Mouse (Mus musculus) midbrain, embryonic 14.5 days (tissue): ENCODE results near the gene Nudt13. TPM values are rescaled to one million over a fixed set of nuclear protein-coding genes. Genes with fewer than 3 reads are reported as not detected.

Experiments
- ATAC-seq: fragments of 200-750 bp; cut with Nextera tagmentation; 2 replicates; pipeline ENCODE4 v1.8.0; 2017; ENCODE audit warnings: moderate number of reproducible peaks, moderate library complexity; ENCODE audit not compliant: low FRiP score, low TSS enrichment
- DNase-seq: peaks from one replicate; pipeline ENCODE4 v3.0.0-alpha.2; 2015
- H3K27ac ChIP-seq: fragments of 300-500 bp; sonication (generic); replicated peaks from 2 replicates; pipeline ENCODE4 v1.5.1; 2014; ENCODE audit warnings: mild to moderate bottlenecking, low read depth, low read length, moderate library complexity
- H3K27me3 ChIP-seq: fragments of 300-500 bp; sonication (generic); 2 replicates; pipeline ENCODE4 v1.6.1; 2014; ENCODE audit warnings: low read length, control low read depth, mixed read lengths; ENCODE audit not compliant: control insufficient read depth, insufficient read depth
- H3K36me3 ChIP-seq: fragments of 300-500 bp; sonication (generic); 2 replicates; pipeline ENCODE4 v1.6.1; 2014; ENCODE audit warnings: low read length, control low read depth; ENCODE audit not compliant: control insufficient read depth, insufficient read depth
- H3K4me1 ChIP-seq: fragments of 300-500 bp; sonication (generic); 2 replicates; pipeline ENCODE4 v1.6.1; 2014; ENCODE audit warnings: mild to moderate bottlenecking, antibody characterized with exemption, low read length, control low read depth; ENCODE audit not compliant: control insufficient read depth, insufficient read depth
- H3K4me2 ChIP-seq: fragments of 300-500 bp; sonication (generic); 2 replicates; pipeline ENCODE4 v1.6.1; 2014; ENCODE audit warnings: mild to moderate bottlenecking, low read length, moderate library complexity
- H3K4me3 ChIP-seq: fragments of 300-500 bp; sonication (generic); replicated peaks from 2 replicates; pipeline ENCODE4 v1.5.1; 2014; ENCODE audit warnings: low read depth, low read length
- H3K9ac ChIP-seq: fragments of 300-500 bp; sonication (generic); replicated peaks from 2 replicates; pipeline ENCODE4 v1.6.1; 2014; ENCODE audit warnings: mild to moderate bottlenecking, low read length, moderate library complexity
- H3K9me3 ChIP-seq: fragments of 300-500 bp; sonication (generic); 2 replicates; pipeline ENCODE4 v1.6.1; 2016; ENCODE audit warnings: low read length, control low read depth, mixed read lengths; ENCODE audit not compliant: control insufficient read depth
- WGBS: fragments of 180-500 bp; shearing (Covaris S2); extraction: QIAGEN DNeasy Blood & Tissue Kit; methylation state at CpG from one replicate; pipeline ENCODE4 v1.1.7; 2014; 5-methylcytosine and 5-hydroxymethylcytosine counted together
- polyA plus RNA-seq: library from polyadenylated mRNA; unstranded; fragments of >200 nt; fragmentation: Nextera tagmentation; extraction: Ambion mirVana; gene quantifications from 2 replicates; pipeline ENCODE4 v1.2.1, GENCODE M21; 2014

The Nudt13 gene
- polyA plus RNA-seq, 1 experiment from 2014 or later = 10.7 TPM

DNA sequence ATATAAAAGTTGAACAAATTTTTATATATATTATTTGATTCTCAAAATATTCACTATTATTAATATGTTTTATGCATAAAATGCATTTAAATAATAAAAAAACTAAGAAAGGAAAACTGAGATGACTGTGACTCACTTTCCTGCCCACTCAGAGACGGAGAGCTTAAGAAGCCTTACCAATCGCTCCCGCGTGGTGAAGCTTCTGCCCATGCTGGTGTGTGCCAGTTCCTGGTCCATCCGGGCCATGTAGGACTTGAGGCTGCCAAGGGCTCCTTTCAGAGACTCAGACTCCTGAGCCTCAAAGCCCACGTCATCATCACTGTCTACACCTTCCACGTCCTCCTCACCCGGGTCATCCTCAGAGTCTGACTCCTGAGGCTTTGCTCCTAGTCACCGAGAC, 29.7 kb downstream of the Nudt13 start:
- Histone ChIP-seq H3K4me2 (no peak overlapping the region), H3K36me3 (peaks cover 73% of the 10 kb centered on the region)

GRCm38 (mm10) chr14:20328474-20328873, 34.0 kb downstream of the Nudt13 start:
- Histone ChIP-seq H3K4me2 (no peak overlapping the region), H3K4me3 (no peak overlapping the region), H3K9me3 (no peaks in the 10 kb centered on the region), H3K4me1 (no peaks in the 10 kb centered on the region), H3K9ac (no peak overlapping the region), H3K27ac (no peak overlapping the region), H3K36me3 (peaks cover 78% of the 10 kb centered on the region), H3K27me3 (no peaks in the 10 kb centered on the region)
- WGBS = 79% methylated on average over 9 of the region's 9 CpGs
- ATAC-seq = no peak
- DNase-seq = peak; percentile 8

More for the DNA sequence above, 29.7 kb downstream of the Nudt13 start:
- no peak overlapping the region for H3K4me3 ChIP-seq
- DNase-seq = no peak
- 97% methylated on average over 9 of the region's 9 CpGs for WGBS
- no peaks in the 10 kb centered on the region for H3K9me3 ChIP-seq
- no peaks in the 10 kb centered on the region for H3K4me1 ChIP-seq
- ATAC-seq = no peak
- no peaks in the 10 kb centered on the region for H3K27me3 ChIP-seq
- no peak overlapping the region for H3K9ac ChIP-seq
- no peak overlapping the region for H3K27ac ChIP-seq

DNA sequence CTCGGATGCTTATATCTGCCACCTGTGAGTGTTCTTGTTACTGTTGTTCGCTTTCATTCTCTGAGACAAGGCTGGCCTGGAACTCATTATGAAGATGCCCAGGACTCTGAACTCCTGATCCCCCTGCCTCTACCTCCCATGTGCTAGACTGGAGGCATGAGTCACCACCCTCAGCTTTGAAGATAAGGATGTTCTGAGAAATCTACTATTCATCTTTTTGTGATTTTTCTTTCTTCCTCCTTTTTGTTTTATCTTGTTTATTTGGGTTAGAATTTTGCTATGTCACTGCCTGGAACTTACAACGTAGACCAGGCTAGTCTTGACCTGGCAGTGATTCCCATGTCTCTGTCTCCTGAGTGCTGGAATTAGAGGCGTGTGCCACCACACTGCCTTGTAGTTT, 36.8 kb downstream of the Nudt13 start:
- 96% methylated on average over 4 of the region's 4 CpGs for WGBS
- Histone ChIP-seq H3K36me3 (peaks cover 90% of the 10 kb centered on the region), H3K9me3 (no peaks in the 10 kb centered on the region), H3K4me3 (no peak overlapping the region), H3K27me3 (no peaks in the 10 kb centered on the region), H3K4me1 (no peaks in the 10 kb centered on the region), H3K27ac (no peak overlapping the region), H3K4me2 (no peak overlapping the region), H3K9ac (no peak overlapping the region)
- ATAC-seq (no peak), DNase-seq (no peak)

DNA sequence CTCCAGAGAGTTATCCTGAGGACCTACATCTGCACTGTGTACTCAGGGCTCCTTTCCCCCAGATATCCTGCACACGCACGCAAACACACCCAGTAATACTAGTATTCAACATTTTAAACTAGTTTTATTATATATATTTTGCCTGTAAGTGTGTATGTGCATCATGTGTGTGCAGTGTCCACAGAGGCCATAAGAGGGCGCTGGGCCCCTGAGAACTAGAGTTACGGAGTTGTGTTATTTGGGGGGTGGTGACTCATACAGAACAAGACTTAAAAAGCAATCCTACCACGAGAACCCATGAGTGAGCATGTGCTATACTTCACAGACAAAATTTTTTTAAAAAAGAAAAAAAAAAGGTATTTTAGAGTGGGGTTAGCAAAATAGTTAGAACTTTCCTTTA, 44.9 kb downstream of the Nudt13 start:
- Histone ChIP-seq H3K4me1 (no peaks in the 10 kb centered on the region), H3K4me2 (no peak overlapping the region), H3K4me3 (no peak overlapping the region), H3K9ac (no peak overlapping the region), H3K9me3 (no peaks in the 10 kb centered on the region), H3K27ac (no peak overlapping the region), H3K36me3 (peaks cover 53% of the 10 kb centered on the region), H3K27me3 (no peaks in the 10 kb centered on the region)
- DNase-seq (no peak), ATAC-seq (no peak)
- WGBS = 96% methylated on average over 5 of the region's 5 CpGs

DNA sequence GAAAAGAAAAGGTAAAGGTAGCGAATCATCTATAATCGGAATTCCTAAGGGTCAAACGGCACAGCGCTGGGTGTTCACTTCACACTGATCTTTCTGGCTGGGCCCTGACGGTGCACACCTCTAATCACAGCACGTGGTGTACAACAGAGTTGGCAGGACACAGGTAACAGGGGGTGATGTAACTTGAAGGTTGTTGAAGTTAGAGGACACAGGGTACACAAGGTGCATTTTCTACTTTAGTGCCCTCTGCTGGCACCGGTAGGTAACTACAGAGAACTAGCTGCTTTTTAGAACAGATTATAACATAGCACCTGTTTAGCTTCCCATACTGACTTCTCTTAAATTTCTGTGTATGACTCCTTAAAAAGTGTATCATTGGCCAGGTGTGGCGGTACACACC, 45.7 kb downstream of the Nudt13 start:
- Histone ChIP-seq H3K9ac (no peak overlapping the region), H3K4me3 (no peak overlapping the region), H3K4me2 (no peak overlapping the region), H3K36me3 (peaks cover 50% of the 10 kb centered on the region), H3K9me3 (no peaks in the 10 kb centered on the region), H3K27me3 (no peaks in the 10 kb centered on the region), H3K27ac (no peak overlapping the region), H3K4me1 (no peaks in the 10 kb centered on the region)
- WGBS = 87% methylated on average over 8 of the region's 8 CpGs
- DNase-seq (peak; percentile 37), ATAC-seq (no peak)

DNA sequence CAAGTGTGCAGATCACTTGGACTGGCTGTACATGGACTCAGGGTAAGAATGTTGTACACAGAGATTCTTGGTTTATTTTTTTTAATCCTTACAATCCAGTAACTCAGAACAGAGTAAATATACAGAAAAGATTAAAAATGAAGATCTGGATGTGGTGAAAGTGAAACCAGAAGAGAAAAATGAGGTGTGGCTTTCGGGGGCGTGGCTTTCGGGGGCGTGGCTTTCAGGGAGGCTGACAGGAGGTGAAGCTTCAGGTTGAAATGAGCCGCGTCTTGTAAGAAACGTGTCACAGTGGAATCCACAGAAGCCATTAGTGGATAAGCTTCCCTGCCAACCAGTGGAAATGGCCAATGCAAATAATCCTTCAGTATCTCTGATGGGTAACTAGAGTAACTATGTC, 46.4 kb downstream of the Nudt13 start:
- no peaks in the 10 kb centered on the region for H3K4me1 ChIP-seq
- WGBS = 86% methylated on average over 7 of the region's 7 CpGs
- no peak overlapping the region for H3K9ac ChIP-seq
- no peak overlapping the region for H3K27ac ChIP-seq
- no peaks in the 10 kb centered on the region for H3K9me3 ChIP-seq
- peaks cover 45% of the 10 kb centered on the region for H3K36me3 ChIP-seq
- H3K27me3 ChIP-seq = no peaks in the 10 kb centered on the region
- no peak overlapping the region for H3K4me2 ChIP-seq
- H3K4me3 ChIP-seq = no peak overlapping the region
- ATAC-seq = no peak
- no peak for DNase-seq

DNA sequence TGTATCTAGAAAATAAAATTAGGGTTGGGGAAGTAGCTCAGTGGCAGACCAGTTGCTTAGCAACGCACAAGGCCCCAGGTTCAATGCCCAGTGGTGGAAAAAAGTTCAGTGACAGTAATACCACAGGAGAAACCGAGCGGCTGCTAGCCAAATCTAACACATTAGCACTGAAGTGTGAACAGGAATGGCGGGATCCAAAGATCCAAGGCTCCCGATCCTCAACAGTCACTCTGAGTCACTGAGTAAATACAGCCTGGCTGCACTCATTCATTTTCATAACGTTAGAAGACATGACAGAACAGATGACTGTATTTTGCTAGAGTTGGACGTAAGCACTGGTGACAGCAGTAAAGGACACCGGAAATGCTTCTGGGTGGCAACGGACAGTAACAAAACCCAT, 51.4 kb downstream of the Nudt13 start:
- ATAC-seq = no peak
- Histone ChIP-seq H3K27ac (no peak overlapping the region), H3K9ac (no peak overlapping the region), H3K36me3 (peaks cover 28% of the 10 kb centered on the region), H3K4me3 (no peak overlapping the region), H3K27me3 (no peaks in the 10 kb centered on the region), H3K4me1 (peaks cover 18% of the 10 kb centered on the region), H3K9me3 (no peaks in the 10 kb centered on the region), H3K4me2 (no peak overlapping the region)
- no peak for DNase-seq
- 92% methylated on average over 9 of the region's 9 CpGs for WGBS

DNA sequence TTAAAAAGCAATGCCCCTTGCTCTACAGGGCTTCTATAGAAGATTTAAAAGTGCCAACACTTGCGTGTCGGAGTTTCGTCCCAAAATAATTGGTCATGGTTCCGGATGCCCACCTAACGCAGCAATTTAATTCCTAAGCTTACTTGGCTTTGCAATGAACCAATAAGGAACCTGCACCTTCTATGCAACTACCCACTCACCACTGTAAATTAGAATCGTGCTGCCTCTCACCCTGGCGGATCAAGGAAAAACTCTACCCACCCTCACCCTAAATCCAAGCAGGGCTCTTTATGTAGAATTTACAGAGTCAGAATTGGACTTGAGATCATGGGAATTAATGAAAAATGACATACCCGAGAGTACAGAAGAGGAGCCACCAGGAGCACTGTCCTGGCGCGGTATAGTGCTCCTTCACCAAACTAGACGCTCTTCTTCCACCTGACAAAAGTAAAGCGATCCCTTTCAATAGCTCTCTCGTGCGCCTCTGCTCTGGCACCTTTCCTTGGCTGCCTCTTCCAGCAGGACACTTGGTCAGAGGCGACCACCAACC, 53.0 kb downstream of the Nudt13 start:
- peaks cover 28% of the 10 kb centered on the region for H3K36me3 ChIP-seq
- no peaks in the 10 kb centered on the region for H3K9me3 ChIP-seq
- H3K4me2 ChIP-seq = peak overlapping the region; percentile 88
- peak overlapping the region; percentile 70 for H3K9ac ChIP-seq
- DNase-seq (no peak), ATAC-seq (peak; percentile 78)
- H3K4me3 ChIP-seq = peak overlapping the region; percentile 90
- H3K4me1 ChIP-seq = peaks cover 18% of the 10 kb centered on the region
- 4% methylated on average over 15 of the region's 15 CpGs for WGBS
- peak overlapping the region; percentile 95 for H3K27ac ChIP-seq
- H3K27me3 ChIP-seq = no peaks in the 10 kb centered on the region

DNA sequence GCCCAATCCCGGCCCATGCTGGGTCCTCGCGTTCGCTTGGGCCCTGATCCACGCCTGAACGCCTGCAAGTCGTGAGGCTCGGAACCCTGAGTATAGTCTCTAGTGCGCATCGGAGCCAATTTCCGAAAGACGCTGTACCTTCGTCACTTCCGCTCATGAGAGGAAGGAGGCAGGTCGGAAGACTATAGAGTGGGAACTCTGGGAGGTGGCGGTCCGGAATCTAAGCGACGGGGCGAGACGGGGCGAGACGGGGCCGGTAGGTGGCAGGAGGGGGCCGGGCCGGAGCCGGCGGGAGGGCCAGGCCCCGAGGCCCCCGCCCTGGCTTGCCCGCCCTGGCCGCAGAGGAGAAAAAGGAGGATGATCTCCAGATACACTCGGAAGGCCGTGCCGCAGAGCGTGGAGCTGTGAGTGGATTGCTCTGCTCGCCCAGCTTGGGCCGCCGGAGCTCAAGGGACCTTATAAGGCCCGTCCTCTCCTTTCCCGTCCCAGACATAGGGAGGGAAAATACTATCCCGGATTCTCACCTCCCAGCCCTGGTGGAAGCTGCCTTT, 53.6 kb downstream of the Nudt13 start, which contains the start of the genes Ecd and Fam149b:
Gene Ecd, minus strand, starts transcription at position 131 of the 551 bp plus-strand sequence.
Gene Fam149b, plus strand, starts transcription at position 172 of the 551 bp plus-strand sequence.
- peak; percentile 98 for ATAC-seq
- peak within 1 kb of the TSS; percentile 95 for H3K27ac ChIP-seq
- peak within 1 kb of the TSS; percentile 90 for H3K4me3 ChIP-seq
- peaks cover 18% of the 10 kb centered on the region for H3K4me1 ChIP-seq
- peaks cover 30% of the 10 kb centered on the region for H3K36me3 ChIP-seq
- no peaks in the 10 kb centered on the region for H3K9me3 ChIP-seq
- WGBS = under 1% methylated on average over 40 of the region's 42 CpGs
- no peaks in the 10 kb centered on the region for H3K27me3 ChIP-seq
- DNase-seq = peak; percentile 99
- H3K9ac ChIP-seq = peak within 1 kb of the TSS; percentile 85
- peak within 1 kb of the TSS; percentile 88 for H3K4me2 ChIP-seq
